Mouse (Mus musculus) embryonic fibroblast, embryonic 13.5 days (primary cell): ENCODE data around the gene Pik3ip1. TPM values are rescaled to one million over a fixed set of nuclear protein-coding genes. Genes with fewer than 3 reads are reported as not detected.
A peak's percentile ranks its signal among the peaks of the same experiment; 100 is the strongest.

Experiments used
- H3K27ac ChIP-seq: 2 replicates; pipeline ENCODE4 v1.5.1; 2012; ENCODE audit warnings: low read length, control low read depth, inconsistent platforms; ENCODE audit not compliant: insufficient read depth
- H3K4me1 ChIP-seq: 2 replicates; pipeline ENCODE4 v1.6.1; 2011; ENCODE audit warnings: low read length; ENCODE audit not compliant: control insufficient read depth, insufficient read depth
- H3K4me3 ChIP-seq: 2 replicates; pipeline ENCODE4 v1.5.1; 2011; ENCODE audit warnings: mild to moderate bottlenecking, control low read depth, low read length; ENCODE audit not compliant: insufficient read depth
- CTCF ChIP-seq: IDR thresholded peaks from 2 replicates; pipeline ENCODE4 v1.5.1; 2011; ENCODE audit warnings: mild to moderate bottlenecking, control low read depth, low read length, moderate library complexity, borderline replicate concordance; ENCODE audit not compliant: insufficient read depth
- POLR2A ChIP-seq: IDR thresholded peaks from 2 replicates; pipeline ENCODE4 v1.6.1; 2011; ENCODE audit warnings: low read depth, mild to moderate bottlenecking, control low read depth, low read length, moderate library complexity
- polyA plus RNA-seq: library from polyadenylated mRNA; stranded (reverse); fragments of >200 nt; gene quantifications from 2 replicates; pipeline ENCODE4 v1.2.4, GENCODE M21; 2011; ENCODE audit warnings: low read depth; ENCODE audit not compliant: missing spikeins, insufficient read length

The Pik3ip1 gene
- polyA plus RNA-seq, 1 experiment, result 21.1 TPM

DNA sequence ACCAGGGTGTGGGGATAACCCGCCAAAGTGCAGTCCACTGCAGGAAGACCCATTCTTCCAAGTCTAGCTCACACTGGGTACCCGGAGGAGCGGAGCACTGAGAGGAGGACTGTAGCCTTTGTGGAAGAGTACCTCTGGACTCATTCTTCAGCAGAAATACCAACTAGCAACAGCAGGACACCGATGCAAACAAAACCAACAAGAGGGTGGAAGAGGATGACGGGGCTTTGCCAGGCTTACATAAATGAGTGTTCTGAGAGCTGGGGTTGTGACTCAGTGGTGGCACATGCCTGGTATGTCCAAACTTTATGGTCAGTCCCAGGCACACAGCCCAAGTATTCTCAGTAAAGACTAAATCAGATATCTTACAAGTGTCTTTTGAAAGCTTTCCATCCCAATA is 29.1 kb upstream of the Pik3ip1 start:
- Histone ChIP-seq H3K4me1 (peaks cover 11% of the 10 kb centered on the region), H3K27ac (peak overlapping the region; percentile 39; the same call in 1 of the 2 replicates), H3K4me3 (no peak overlapping the region)
- TF ChIP-seq CTCF (no peak), POLR2A (no peak)

GRCm38 (mm10) chr11:3302385-3302784 is 27.8 kb upstream of the Pik3ip1 start:
- no peak overlapping the region for H3K4me3 ChIP-seq
- peaks cover 11% of the 10 kb centered on the region for H3K4me1 ChIP-seq
- no peak overlapping the region for H3K27ac ChIP-seq
- TF ChIP-seq POLR2A, result no peak
- no peak for TF ChIP-seq CTCF

DNA sequence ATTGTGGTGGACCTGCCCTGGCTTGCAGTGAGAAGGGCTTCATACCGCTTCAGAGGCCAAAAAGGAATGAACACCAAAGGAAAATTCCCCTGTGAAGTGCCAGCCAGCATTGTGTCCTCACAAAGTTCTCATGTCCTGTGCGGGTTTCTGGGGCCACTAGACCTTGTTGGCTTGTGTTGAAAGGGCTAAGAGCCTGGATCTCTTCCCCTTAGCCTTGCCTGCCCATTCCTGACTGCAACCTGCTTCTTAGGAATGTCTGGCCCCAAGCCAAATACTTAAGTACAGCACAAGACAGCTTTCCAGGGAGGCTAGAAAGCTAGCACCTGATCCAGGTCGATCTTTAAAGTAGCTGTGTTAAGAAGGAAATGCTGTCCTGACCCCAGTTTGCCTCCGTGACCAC is 27.4 kb upstream of the Pik3ip1 start:
- peaks cover 8% of the 10 kb centered on the region for H3K4me1 ChIP-seq
- no peak overlapping the region for H3K4me3 ChIP-seq
- TF ChIP-seq CTCF (no peak), POLR2A (no peak)
- no peak overlapping the region for H3K27ac ChIP-seq

- TF ChIP-seq CTCF (no peak), POLR2A (no peak)
These were observed 24.4 kb upstream of the Pik3ip1 start for GRCm38 (mm10) chr11:3305821-3306220.

DNA sequence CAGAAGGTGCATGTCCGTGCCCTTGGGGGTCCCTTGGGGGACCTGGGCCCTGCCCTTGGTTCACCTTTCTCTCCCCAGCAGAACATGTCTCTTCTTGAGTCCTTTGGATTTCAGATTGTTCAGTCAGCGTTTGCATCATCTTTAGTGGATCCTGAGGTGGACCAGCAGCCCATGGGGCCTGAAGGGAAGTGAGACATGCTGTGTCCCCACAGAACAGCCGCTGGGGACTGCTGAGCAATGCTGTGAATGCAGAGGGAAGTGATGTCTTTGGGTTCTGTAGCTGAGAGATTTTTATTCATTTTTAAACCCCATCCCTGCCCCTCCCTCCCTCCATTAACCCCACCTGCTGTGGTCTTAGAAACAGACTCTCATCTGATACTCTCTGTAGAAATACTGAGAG is 22.3 kb upstream of the Pik3ip1 start:
- peaks cover 2% of the 10 kb centered on the region; the same call in 1 of the 2 replicates for H3K4me1 ChIP-seq
- no peak overlapping the region for H3K27ac ChIP-seq
- TF ChIP-seq POLR2A (no peak), CTCF (no peak)
- H3K4me3 ChIP-seq, result no peak overlapping the region

More at GRCm38 (mm10) chr11:3305821-3306220, 24.4 kb upstream of the Pik3ip1 start:
- Histone ChIP-seq H3K27ac (no peak overlapping the region), H3K4me3 (no peak overlapping the region), H3K4me1 (peaks cover 4% of the 10 kb centered on the region)

- Histone ChIP-seq H3K4me3 (no peak overlapping the region), H3K27ac (no peak overlapping the region), H3K4me1 (peaks cover 2% of the 10 kb centered on the region; the same call in 1 of the 2 replicates)
- no peak for TF ChIP-seq POLR2A
- no peak for TF ChIP-seq CTCF
These were observed 20.3 kb upstream of the Pik3ip1 start for GRCm38 (mm10) chr11:3309884-3310283.

GRCm38 (mm10) chr11:3310789-3311585 is 19.2 kb upstream of the Pik3ip1 start:
- Histone ChIP-seq H3K4me1 (peaks cover 2% of the 10 kb centered on the region; the same call in 1 of the 2 replicates), H3K4me3 (no peak overlapping the region), H3K27ac (no peak overlapping the region)
- TF ChIP-seq CTCF (no peak), POLR2A (no peak)

DNA sequence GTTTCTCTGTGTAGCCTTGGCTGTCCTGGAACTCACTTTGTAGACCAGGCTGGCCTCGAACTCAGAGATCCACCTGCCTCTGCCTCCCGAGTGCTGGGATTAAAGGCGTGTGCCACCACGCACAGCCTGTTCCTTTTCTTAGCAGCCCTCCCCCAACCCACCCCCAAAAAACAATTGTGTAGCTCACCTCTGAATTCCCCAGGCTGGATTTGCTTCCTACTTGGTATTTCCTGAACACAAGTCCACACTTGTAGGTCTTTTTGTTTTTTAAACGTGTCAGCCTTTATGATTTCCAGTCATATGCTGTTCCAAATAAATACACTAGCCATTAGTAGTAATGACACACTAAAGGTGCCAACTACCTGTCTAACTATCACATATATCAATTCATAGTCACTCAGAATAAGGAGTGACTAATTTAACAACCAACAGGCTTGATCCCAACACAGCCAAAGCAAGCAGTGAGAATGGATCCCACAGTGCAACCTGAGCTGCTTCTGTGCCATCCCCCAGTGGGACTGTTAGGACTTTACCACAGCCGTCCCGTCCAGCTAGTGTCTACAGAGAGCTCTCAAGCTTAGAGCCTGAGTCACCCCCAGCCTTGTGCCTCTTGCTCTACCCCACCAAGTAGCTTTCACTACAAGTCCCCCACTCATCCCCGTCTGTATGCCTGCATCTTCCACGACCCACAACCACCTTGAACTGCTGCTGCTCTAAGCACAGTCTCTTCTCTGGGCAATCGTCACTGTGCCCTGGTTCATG is 18.4 kb upstream of the Pik3ip1 start:
- TF ChIP-seq POLR2A (no peak), CTCF (no peak)
- Histone ChIP-seq H3K4me1 (peaks cover 2% of the 10 kb centered on the region; the same call in 1 of the 2 replicates), H3K27ac (no peak overlapping the region), H3K4me3 (no peak overlapping the region)

DNA sequence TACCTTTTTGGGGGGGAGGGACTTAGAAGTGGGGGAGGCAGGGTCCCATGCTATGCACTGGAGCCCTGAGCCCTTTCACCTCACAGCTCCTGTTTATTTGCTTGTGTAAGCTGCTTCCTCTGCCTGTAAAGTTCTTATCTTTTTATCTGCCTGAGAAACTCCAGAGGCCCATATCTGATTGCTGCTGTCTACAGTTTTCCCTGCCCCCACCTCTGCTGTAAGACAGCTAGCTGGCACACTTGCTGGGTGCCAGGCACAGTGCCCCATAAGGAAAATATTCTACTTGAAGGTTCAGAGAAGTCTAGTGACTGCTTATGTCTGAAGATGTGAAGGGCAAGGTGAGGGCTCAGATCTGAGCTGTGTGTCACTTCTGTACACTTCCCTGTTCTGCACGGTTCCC is 16.9 kb upstream of the Pik3ip1 start:
- H3K4me3 ChIP-seq, result no peak overlapping the region
- no peak overlapping the region for H3K27ac ChIP-seq
- H3K4me1 ChIP-seq, result peaks cover 2% of the 10 kb centered on the region; the same call in 1 of the 2 replicates
- no peak for TF ChIP-seq CTCF
- TF ChIP-seq POLR2A, result no peak

- Histone ChIP-seq H3K4me1 (peaks cover 2% of the 10 kb centered on the region; the same call in 1 of the 2 replicates), H3K27ac (no peak overlapping the region), H3K4me3 (no peak overlapping the region)
- TF ChIP-seq CTCF, result peak; percentile 51; the same call in 1 of the 2 replicates
- TF ChIP-seq POLR2A, result no peak
These were observed 16.1 kb upstream of the Pik3ip1 start for GRCm38 (mm10) chr11:3314148-3314547.
